Mouse (Mus musculus) CH12.LX (cell line): ENCODE measurements around the gene Cacna2d4.

ENCODE experiments used
- CTCF ChIP-seq, 2 experiments: IDR thresholded peaks in 1 of 2; conservative IDR thresholded peaks in 1 of 2; 2 replicates each; pipeline ENCODE4 v1.5.1; 2011 to 2012; ENCODE audit warnings: low read depth in 2 of 2, low read length in 2 of 2, improper control_type of control experiment in 1 of 2, inconsistent platforms in 1 of 2, mild to moderate bottlenecking in 1 of 2, moderate library complexity in 1 of 2
- E2F4 ChIP-seq: IDR thresholded peaks from 2 replicates; pipeline ENCODE4 v1.6.1; 2011; ENCODE audit warnings: low read depth, low read length, improper control_type of control experiment; ENCODE audit not compliant: insufficient replicate concordance
- EP300 ChIP-seq: IDR thresholded peaks from 2 replicates; pipeline ENCODE4 v1.6.1; 2011; ENCODE audit warnings: low read length, improper control_type of control experiment
- GABPA ChIP-seq: IDR thresholded peaks from 2 replicates; pipeline ENCODE4 v1.6.1; 2012; ENCODE audit warnings: low read depth, low read length, improper control_type of control experiment, inconsistent platforms; ENCODE audit not compliant: insufficient replicate concordance
- HCFC1 ChIP-seq: IDR thresholded peaks from 2 replicates; pipeline ENCODE4 v1.6.1; 2012; ENCODE audit warnings: low read depth, mild to moderate bottlenecking, inconsistent platforms, low read length, improper control_type of control experiment
- MAX ChIP-seq: IDR thresholded peaks from 2 replicates; pipeline ENCODE4 v1.6.1; 2011; ENCODE audit warnings: low read length, improper control_type of control experiment
- MEF2A ChIP-seq: IDR thresholded peaks from 2 replicates; pipeline ENCODE4 v1.6.1; 2014; ENCODE audit warnings: low read depth, mild to moderate bottlenecking, inconsistent platforms, low read length, improper control_type of control experiment, borderline replicate concordance
- PAX5 ChIP-seq: IDR thresholded peaks from 2 replicates; pipeline ENCODE4 v1.6.1; 2012; ENCODE audit warnings: low read length, inconsistent platforms, mixed read lengths
- RCOR1 ChIP-seq: conservative IDR thresholded peaks from 2 replicates; pipeline ENCODE4 v1.6.1; 2012; ENCODE audit warnings: low read depth, mild to moderate bottlenecking, inconsistent platforms, low read length, improper control_type of control experiment
- SMC3 ChIP-seq: IDR thresholded peaks from 2 replicates; pipeline ENCODE4 v1.6.1; 2011; ENCODE audit warnings: low read depth, low read length, improper control_type of control experiment
- USF1 ChIP-seq: IDR thresholded peaks from 2 replicates; pipeline ENCODE4 v1.6.1; 2014; ENCODE audit warnings: low read depth, mild to moderate bottlenecking, inconsistent platforms, low read length, improper control_type of control experiment
- ZNF384 ChIP-seq: IDR thresholded peaks from 2 replicates; pipeline ENCODE4 v1.6.1; 2012; ENCODE audit warnings: low read depth, low read length, improper control_type of control experiment, inconsistent platforms

DNA sequence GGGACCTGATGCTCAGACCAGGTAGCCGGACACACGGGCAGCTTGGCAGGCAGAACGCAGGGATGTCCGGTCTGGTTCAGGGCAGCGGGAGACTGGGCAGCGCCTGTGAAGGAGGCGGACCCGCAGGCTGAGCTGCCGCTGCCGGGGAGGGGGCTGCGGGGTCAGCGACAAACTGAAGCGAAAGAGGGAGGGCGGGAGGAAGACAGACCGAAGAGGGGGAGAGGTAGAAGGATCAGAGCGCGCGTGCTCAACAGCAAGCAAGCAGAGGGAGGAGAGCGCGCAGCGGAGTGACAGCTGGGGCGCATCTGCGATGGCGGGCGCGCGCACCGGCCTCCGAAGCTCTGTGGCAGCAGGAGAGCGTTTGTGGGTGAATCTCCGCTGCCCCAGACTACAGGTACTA is 94.2 kb downstream of the Cacna2d4 start, which contains the start of gene Lrtm2:
- TF ChIP-seq PAX5 (no peak), RCOR1 (no peak), ZNF384 (no peak), E2F4 (no peak), HCFC1 (no peak), USF1 (no peak), CTCF (conservative IDR thresholded peaks at IDR 0.05 in 1 of 2, IDR thresholded peaks at IDR 0.05 in 1 of 2; ENCODE audit: low read depth in 2 of 2, low read length in 2 of 2) (no peak), MEF2A (no peak), SMC3 (no peak), MAX (no peak), EP300 (no peak), GABPA (no peak)
